Mouse (Mus musculus) left cerebral cortex, adult 18-20 months (tissue): Measurements from ENCODE around the gene Grid2. TPM values are rescaled to one million over a fixed set of nuclear protein-coding genes. Genes with fewer than 3 reads are reported as not detected.
A peak's percentile ranks its signal among the peaks of the same experiment; 100 is the strongest.

ENCODE experiments used
- DNase-seq, 2 experiments: peaks; one replicate each; pipeline ENCODE4 v3.0.0; 2021 to 2022; ENCODE audit warnings: low spot score in 2 of 2, mixed read lengths in 1 of 2
- total RNA-seq, 2 experiments: library from RNA; stranded (reverse); gene quantifications; 2 replicates each; pipeline ENCODE4 v1.2.3; 2021

The Grid2 gene
- total RNA-seq, 2 experiments from 2014 or later: 15.4 to 15.9 TPM

DNA sequence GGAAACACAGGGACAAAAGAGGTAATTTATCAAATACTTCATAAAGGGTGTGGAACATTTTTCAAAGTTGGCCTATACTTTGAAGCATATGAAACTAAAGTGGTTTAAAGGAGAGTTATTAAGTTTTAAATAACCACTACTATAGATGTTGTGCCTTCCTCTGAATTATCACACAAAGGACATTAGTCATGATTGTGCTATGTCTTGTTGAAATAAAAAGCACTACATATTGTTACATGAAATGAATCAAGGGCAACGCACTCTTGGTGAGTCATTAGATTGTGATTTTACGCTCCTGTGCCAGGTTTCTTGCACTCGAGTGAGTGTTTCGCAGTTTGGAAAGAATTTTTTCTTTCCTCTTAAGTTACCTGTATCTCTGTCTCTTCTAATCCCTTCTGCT lies 335.0 kb downstream of the Grid2 start:
- no peak for DNase-seq

DNA sequence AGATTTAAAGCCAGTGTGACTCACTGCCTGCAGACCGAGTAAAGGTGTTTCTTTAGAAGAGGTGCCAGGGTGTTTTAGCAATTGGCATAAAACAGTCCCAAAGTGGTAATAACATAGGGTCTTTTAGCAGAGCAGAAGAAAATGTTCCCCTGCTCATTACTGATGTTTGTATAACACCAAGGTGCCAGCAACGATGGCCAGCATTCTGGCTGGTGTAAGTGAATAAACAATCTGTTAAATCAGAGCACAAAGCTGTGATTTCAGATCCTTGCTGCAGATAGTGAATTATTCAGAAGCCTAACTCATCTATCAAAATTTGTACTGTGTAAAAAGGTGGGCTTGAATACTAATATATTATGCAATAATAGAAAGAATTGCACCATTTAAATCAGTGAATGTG lies 353.9 kb downstream of the Grid2 start:
- DNase-seq: no peak

DNA sequence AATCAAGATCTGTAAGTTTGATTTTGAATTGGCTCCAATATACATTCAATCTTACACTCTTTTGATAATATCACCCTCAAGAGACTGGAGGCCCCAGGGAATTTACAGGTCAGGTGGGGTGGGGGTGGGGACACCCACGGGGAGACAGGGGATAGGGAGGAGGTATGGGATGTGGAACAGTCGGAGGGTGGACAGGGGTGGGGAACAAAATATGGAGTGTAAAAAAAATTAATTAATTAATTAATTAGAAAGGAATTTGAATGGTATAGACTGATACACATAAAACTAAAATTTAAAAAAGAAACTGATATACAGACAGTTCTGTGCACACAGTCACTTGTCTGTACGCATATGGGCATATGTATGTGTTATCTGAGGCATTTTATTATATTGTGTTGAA lies 380.3 kb downstream of the Grid2 start:
- no peak for DNase-seq

DNA sequence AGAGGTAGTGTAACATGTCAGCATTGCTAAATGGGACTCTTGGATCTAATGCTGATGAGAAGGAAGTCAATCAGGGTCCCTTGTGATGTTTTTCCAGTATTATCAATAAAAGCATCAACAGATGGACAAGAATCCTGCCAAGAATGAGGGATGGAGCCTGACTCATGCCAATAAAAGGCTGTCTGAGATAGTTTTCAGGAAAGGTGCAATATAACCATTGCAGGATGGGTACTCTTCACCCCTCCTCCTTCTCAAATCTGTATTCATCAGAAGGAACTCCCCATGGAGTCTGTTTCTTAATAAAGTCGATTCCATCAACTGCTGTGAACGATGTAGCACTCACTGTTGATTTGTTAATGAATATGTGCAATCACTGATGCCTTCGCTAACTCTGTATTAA lies 403.7 kb downstream of the Grid2 start:
- no peak for DNase-seq

DNA sequence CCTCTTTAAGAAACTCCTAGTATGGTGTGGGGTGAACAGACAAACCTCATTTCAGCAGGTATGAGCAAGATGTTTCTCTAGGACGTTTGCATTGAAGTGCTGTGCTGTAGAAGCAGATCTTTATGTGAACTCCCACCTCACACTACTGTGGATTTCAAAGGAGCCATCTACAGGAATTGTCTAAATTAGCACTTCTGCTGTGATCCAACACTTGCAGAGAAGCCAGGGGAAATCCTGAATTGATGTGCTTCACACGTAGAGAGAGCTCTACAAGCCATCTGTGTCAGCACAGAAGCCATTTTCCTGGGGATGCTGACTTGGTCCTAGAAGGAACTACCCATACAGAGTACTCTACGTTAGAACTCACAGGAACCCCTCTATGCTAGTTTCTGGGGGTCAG lies 430.0 kb downstream of the Grid2 start:
- DNase-seq: peak in 1 of 2 experiments; percentile 1

DNA sequence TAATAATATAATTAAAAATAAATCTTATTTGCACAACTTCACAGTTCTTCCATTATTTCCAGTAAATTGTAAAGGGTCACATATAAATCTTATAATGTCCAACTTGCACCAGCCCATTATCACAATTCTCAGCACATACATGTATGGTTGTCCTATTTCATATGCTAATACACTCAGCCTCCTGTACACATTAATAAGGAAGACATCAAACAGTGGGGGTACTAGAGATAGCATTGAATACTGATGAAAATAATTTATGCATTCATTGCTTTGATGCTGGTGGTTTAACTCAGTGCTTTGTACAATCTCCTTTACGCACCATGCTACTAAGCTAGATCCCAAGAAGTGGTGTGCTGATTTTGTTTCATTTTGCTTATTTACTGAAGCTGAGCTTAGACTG lies 446.0 kb downstream of the Grid2 start:
- DNase-seq: no peak

DNA sequence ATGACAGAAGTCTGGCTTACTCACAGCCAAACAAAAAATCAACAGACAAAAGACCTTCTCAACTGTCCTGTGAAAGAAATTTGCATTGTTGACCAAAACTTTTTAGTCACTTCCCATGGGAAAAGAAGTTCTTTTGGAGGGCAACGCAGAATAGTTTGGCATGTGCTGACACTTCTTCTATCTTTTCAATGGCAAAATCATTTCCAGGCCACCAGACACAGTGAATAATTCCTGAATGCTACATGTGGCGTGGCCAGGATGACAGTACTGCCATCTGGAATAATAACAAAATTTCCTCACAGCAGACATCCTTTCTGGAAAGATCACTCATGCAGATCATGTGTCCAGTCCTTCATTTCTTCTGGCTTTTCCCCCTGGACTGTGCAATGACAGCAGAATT lies 478.1 kb downstream of the Grid2 start:
- DNase-seq: no peak

DNA sequence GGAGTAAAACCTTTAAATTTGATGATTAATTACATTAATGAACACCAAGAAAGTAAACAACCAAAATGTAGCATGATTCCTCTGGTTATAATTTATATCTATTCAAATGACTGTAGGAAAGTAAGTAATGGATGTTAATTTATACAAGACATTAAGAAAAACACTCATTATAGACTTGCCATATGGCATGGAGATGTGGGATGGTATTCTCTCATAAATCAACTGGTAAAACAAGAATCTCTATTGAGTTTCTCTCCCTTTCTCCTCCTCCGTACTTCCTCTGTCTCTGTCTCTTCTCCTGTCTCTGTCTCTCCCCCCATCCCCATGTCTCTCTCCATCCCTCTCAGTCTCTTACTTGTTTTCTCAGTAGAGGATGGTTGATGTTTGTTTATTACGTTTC lies 506.9 kb downstream of the Grid2 start:
- no peak for DNase-seq

DNA sequence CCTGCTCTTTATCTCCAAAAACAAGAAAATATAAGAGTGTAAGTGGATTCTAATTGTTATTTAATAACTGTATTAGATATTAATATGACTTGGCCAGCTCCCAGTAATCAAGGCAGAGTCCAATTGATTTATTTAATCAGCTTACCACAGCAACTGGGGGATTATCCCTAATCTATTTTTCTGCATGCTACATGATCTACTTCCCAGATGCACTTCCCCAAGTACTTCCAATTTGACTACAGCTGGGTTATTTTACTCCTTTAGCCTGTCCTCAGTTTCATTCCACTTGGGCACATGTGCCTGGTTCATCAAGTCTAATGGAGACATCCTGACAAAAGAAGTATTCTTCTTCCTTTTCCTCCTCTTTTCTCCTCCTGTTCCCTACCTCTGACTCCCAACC lies 539.0 kb downstream of the Grid2 start:
- no peak for DNase-seq

DNA sequence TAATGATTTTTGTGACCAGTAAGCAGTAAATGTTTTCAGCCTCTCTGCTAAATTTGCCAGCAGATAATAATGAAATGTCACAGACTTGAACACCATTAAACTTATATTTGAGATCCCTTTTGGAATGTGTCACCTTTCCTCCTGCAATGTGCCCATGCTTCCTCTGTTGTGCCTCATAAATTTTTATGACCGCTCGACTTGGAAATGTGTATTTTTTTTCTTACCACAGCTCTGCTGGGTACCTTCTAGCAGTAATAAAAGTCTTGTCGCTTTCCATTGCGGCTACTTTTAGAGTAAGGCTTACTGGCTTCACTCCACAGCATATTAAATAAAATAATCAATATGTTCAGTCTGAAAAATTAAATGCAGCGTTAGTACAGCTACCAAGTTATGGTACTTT lies 564.6 kb downstream of the Grid2 start:
- DNase-seq: no peak

DNA sequence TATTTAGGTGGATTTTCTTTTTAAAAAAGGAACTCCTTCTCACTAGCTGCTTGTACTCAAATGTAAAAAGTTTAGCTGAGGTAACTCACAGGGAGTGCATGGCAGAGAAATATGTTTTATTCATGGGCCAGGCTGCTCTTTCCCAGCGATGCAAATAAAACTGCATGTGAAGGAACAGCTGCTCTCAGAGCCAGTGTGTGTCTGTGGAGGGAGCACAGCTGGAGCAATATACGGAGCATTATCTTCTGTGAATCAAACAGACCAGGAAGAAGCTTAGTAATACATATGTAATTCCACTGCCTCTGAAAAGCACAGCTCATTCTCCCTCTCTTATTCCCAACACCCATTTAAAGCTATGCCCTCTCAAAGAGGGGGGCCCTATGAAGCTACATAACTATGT lies 607.0 kb downstream of the Grid2 start:
- DNase-seq: peak in 1 of 2 experiments; percentile 19

DNA sequence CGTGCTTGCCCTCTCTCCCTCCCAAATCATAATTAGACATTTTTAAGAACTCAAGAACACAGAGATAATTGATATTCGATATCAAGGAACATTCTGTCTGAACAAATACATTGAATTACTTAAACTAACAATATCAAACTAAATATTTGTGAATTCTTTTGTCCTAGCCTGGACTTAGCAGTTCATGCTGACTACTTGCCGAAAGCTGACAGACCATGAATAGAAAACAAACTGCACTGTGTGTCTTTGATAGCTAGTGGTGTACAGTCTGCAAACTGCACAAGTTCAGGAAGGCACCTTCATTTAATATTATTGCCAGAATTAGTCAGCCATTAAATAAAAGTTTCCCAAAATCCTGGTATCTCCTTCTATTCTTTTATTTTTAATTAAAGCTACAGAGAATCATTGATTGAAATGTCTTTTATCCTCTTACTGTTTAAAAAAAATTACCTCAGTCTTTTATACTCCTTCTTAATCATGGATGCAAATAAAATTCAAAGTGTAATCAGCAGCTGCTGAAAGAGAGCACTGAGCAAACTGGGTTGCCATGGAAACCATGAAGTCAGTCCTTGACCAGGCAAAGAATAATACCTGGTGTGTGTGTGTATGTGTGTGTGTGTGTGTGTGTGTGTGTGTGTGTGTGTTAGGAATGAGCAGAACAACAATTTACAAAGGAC lies 621.5 kb downstream of the Grid2 start:
- DNase-seq: no peak

DNA sequence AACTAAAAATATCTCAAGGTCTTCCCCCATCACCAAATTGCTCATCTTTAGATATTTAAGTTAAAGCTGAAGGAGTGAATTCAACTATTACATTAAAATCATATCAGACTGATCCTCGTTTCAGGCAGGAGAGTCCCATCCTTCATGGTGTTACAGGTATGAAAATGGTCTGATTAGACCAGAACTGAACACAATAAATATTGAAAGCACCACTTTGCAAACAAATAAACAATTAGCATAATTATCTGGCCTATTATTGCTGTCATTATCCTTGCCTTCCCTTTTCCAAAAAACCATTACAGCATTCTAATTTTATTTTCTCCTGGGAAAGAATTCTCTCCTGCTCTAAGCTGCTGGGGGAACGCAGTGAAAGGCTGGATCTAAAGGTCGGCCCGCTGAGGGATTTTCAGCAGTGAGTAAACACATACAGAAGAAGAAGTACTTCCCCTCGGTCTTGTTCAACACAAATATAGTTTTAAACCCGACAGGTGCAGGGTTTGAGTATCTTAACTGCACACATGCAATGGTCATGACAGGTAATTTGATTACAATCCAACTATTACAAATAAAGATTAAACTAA lies 622.2 kb downstream of the Grid2 start:
- DNase-seq: no peak

DNA sequence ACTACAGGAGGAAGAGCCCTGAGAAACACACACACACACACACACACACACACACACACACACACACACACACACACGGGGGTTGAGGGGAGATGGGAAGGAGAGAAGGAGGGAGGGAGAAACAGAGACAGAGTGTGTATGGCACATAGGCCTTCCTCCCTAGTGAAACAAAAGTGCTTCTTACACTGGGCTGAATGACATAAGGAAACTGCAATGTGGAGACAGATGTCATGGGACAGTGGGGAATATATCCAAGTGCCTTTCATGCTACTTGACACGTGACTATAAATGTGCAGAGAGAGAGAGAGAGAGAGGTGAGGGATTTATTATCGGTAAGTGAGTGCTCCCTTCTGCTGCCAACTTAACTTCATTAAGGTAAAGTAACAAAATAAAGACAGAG lies 639.0 kb downstream of the Grid2 start:
- no peak for DNase-seq

DNA sequence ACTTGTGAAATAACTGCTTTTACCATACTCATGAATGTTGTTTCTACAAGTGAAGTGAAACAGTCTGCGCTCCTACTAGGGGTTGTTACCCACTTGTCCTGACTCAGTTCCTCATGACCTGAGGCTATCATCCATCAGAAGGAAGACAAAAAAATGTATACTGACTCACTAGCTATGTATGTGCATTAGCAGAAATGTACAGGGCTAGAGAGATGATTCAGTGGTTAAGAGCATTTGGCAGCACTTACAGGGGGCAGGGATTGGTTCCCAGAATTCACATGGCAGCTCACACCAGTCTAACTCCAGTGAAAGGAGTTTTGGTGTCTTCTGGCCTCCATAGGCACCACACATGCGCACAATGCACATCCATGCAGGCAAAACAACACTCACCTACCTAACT lies 642.5 kb downstream of the Grid2 start:
- DNase-seq: no peak

DNA sequence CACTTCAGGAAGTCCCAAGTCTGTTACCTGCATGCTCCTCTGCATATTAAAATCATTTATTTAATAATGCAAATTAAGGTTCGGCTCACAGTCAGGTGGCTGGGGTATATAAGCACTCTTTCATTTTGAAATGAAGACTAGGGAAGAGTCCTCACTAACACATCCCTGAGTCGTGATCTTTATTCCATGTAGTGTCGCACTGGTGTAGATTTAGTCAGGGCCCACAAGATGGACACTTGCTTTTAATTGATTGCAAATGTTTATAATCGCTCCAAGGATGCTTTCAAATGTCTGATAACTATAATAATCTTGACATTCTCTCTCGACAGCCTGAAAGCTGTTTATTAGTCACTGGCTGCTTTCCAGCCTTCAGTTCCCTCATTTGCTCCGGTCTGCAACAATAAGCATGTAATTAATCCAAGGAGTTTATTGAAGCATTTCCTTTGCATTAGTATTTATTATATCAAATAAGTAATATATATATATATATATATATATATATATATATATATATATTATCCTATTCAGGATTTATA lies 661.4 kb downstream of the Grid2 start:
- no peak for DNase-seq

DNA sequence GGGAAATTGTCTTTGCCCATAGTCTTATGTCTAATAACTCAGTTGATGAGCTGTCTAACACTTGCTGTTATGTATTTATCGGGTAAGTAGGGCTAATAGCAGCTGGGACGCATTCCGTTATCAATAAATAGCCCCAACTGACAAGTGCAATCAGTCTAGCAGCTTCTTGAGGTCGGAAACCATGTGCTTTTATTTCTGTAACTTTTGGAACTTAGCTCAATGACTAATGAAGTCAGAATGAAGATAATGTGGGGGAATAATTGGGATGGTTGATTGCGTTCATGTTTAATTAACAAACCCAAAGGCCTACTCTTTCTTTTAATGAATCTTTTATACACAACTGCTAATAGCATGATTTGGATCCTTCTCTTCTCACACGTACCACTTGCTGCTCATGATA lies 666.3 kb downstream of the Grid2 start:
- no peak for DNase-seq

DNA sequence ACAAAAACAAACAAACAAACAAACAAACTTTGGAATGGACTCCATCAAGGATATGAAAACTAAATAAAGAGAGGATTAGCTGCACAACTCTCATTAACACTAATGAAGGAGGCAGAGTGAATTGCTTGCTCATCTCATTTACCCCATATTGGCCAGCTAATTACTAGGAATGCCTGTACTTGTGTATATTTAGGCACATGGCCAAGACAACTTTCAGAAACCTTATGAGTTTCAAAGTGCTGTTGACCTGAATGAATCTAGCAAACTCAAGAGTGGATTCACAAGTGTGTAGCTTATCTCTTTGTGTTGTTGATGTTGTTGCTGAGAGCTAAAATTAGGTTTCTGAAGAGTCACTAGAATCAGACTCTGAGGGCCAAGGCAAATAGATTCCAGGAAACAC lies 675.5 kb downstream of the Grid2 start:
- no peak for DNase-seq

DNA sequence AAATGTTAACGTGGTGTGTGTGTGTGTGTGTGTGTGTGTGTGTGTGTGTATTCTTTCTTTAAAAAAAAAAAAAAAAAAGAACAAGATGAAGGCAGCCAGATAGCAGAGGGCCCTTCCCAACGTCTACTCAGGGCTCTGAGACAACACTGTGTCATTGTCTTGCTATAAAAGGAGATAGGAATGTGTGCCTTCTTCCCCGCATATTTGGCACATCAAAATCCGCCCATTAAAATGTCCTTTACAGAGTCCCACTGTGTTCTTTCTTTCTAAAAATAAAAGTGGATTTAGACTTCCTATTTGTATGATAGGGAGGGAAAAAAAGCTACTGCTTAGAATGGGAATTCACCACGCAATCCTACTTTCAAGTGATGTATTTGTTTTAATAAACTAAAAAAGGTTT lies 691.0 kb downstream of the Grid2 start:
- DNase-seq: no peak

DNA sequence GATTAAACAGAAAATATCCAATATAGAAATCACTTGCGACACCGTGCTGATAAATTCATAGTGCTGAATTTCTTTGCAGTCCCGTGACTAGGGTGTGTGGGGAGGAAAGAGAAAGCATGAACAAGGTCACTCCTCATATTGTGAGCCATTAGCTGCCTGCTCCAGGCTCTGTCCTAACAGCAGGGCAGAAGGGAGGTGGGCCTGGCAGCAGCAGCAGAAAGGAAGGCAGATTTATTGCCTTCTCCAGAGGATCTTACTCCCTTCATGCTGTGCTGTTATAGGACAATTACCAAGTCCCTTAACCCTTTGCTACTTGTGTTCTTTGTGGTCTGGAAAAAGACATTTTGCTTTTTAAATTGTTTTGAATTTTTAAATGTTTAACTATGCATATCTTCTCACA lies 708.1 kb downstream of the Grid2 start:
- DNase-seq: no peak

DNA sequence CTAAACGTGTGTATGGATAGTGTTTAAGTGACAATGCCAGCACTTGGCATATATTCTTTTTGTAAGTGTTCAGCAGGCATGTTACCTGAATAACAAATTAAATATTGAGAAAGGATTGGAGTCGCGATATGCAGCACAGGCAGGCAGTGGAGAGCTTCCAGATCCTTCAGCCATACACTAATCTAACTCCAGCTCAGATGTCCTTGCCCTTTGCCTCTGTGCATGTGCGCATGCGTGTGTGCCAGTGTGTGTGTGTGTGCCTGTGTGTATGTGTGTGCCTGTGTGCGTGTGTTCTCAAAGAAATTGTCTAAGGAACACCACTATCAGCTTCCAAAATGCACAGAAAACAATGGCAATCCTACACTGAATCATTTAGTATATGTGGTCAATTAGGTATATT lies 708.6 kb downstream of the Grid2 start:
- DNase-seq: no peak

DNA sequence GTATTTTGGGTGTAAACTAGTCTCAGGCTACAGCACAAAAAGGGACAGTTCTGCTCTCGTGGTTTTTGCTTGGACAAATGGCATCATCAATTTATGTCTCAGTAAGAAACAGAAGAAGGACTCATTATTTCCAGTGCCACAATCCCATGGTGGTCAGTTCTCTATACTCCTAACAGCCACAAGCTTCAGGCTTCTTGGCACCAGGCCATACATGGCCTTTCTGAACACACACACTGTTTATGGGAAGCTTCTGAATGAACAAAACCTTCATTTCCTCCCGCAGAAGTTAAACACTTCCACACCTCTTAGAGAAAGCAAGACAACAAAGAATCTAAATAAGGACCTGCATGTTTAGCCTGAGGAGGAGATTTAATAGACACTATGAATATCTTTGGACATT lies 709.1 kb downstream of the Grid2 start:
- no peak for DNase-seq

DNA sequence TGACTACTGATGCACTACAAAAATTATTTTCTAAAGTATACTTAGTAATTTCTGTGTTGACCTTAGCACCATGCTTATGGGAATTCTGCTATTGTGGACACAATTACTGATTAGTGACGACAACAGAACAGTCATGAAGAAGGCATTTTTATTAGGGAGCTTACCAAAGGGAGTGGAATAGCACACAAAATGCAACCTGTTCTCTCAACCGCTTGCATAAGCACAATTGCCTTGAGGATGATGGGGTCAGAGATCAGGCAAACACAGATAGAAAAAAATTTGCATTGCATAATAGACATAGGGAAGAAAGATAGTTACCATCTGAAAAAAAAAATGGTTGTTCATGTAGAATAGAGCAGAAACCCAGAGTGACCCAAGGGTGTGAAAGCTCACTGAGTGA lies 790.4 kb downstream of the Grid2 start:
- no peak for DNase-seq
